Mouse (Mus musculus) forebrain, postnatal 0 days (tissue): Measurements from ENCODE around the gene Apopt1. TPM values are rescaled to one million over a fixed set of nuclear protein-coding genes. Genes with fewer than 3 reads are reported as not detected.

Experiments used
- ATAC-seq: fragments of 200-750 bp; cut with Nextera tagmentation; 2 replicates; pipeline ENCODE4 v1.8.0; 2017; ENCODE audit warnings: mild to moderate bottlenecking, moderate library complexity
- DNase-seq: peaks from one replicate; pipeline ENCODE4 v3.0.0-alpha.2; 2015
- H3K27ac ChIP-seq: fragments of 300-500 bp; sonication (generic); 2 replicates; pipeline ENCODE4 v1.5.1; 2014; ENCODE audit warnings: low read depth, mild to moderate bottlenecking, antibody characterized with exemption, low read length, moderate library complexity, mixed read lengths
- H3K27me3 ChIP-seq: fragments of 300-500 bp; sonication (generic); 2 replicates; pipeline ENCODE4 v1.6.1; 2014; ENCODE audit warnings: mild to moderate bottlenecking, low read length, mixed read lengths; ENCODE audit not compliant: insufficient read depth
- H3K36me3 ChIP-seq: fragments of 300-500 bp; sonication (generic); 2 replicates; pipeline ENCODE4 v1.6.1; 2014; ENCODE audit warnings: mild to moderate bottlenecking, moderate library complexity; ENCODE audit not compliant: insufficient read depth
- H3K4me1 ChIP-seq: fragments of 300-500 bp; sonication (generic); 2 replicates; pipeline ENCODE4 v1.6.1; 2014; ENCODE audit warnings: antibody characterized with exemption; ENCODE audit not compliant: insufficient read depth
- H3K4me2 ChIP-seq: fragments of 300-500 bp; sonication (generic); 2 replicates; pipeline ENCODE4 v1.6.1; 2014; ENCODE audit warnings: low read depth, mild to moderate bottlenecking, moderate library complexity
- H3K4me3 ChIP-seq: fragments of 300-500 bp; sonication (generic); 2 replicates; pipeline ENCODE4 v1.5.1; 2014; ENCODE audit warnings: low read depth, low read length, mixed read lengths
- H3K9ac ChIP-seq: fragments of 300-500 bp; sonication (generic); 2 replicates; pipeline ENCODE4 v1.6.1; 2014; ENCODE audit warnings: mild to moderate bottlenecking
- H3K9me3 ChIP-seq: fragments of 300-500 bp; sonication (generic); 2 replicates; pipeline ENCODE4 v1.6.1; 2016; ENCODE audit warnings: low read length
- CTCF ChIP-seq: sonication (generic); IDR thresholded peaks from 2 replicates; pipeline ENCODE4 v1.5.1; 2016; ENCODE audit warnings: antibody characterized with exemption, control low read depth, low read depth
- WGBS: fragments of 180-500 bp; shearing (Covaris S2); extraction: QIAGEN DNeasy Blood & Tissue Kit; methylation state at CpG from one replicate; pipeline ENCODE4 v1.1.7; 2014; 5-methylcytosine and 5-hydroxymethylcytosine counted together
- polyA plus RNA-seq: library from polyadenylated mRNA; unstranded; fragments of >200 nt; fragmentation: Nextera tagmentation; extraction: Ambion mirVana; gene quantifications from 2 replicates; pipeline ENCODE4 v1.2.1, GENCODE M21; 2015
- total RNA-seq: library from RNA; depleted of rRNA; stranded (reverse); fragments of >200 nt; gene quantifications from 2 replicates; pipeline ENCODE4 v1.2.3, GENCODE M21; 2014

Gene Apopt1
- total and polyA plus RNA-seq, 2 experiments from 2014 or later = 27.8 to 59.8 TPM

DNA sequence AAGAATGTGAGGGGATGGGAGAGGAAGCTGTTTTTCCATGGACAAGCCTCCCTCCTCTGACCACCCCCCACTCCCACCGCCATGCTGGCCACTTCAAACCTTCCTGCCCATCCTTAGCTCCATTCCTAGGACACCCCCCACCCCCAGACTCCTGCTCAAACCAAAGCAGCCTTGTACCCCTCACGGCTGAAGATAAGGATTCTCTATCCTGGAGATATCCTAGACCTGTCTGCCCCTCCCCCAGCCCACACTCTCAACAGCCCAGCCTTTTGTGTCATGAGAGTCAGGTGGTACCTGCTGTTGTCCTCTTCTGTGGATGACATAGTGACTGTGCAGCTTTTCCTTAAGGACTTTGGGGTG is 25.0 kb upstream of the Apopt1 start:
- Histone ChIP-seq H3K9ac (peak overlapping the region; percentile 14; the same call in 1 of the 2 replicates), H3K27ac (peak overlapping the region; percentile 79), H3K36me3 (no peaks in the 10 kb centered on the region), H3K9me3 (no peaks in the 10 kb centered on the region), H3K4me3 (no peak overlapping the region), H3K27me3 (no peaks in the 10 kb centered on the region), H3K4me2 (no peak overlapping the region), H3K4me1 (0 out of 2 replicates have a peak, but pooled peaks cover 7% of the 10 kb centered on the region)
- TF ChIP-seq CTCF = no peak
- DNase-seq = no peak
- no peak for ATAC-seq
- WGBS = 25% methylated on average over 2 of the region's 2 CpGs

DNA sequence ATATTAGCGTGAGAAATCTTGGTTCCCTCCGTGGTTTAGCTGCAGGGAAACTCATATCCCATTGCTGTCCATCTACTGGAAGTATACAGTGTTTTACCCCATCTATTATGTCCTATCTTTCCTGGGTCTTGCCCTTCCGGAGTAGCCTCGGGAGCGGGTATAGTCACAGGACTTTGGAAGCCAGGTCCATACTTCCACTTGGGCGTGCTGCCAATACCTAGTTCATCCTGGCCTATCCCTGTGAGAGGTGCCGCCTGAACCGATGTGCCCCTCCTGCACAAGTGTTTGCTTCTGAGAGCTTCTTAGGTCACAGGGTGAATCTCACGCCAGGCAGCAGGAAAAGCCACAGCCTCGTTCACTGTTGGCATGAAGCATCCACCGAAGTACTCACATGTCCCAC is 23.6 kb upstream of the Apopt1 start:
- 76% methylated on average over 11 of the region's 11 CpGs for WGBS
- H3K9ac ChIP-seq = no peak overlapping the region
- no peak for TF ChIP-seq CTCF
- no peak overlapping the region for H3K4me2 ChIP-seq
- DNase-seq (no peak), ATAC-seq (no peak)
- no peaks in the 10 kb centered on the region for H3K27me3 ChIP-seq
- H3K4me3 ChIP-seq = no peak overlapping the region
- no peaks in the 10 kb centered on the region for H3K9me3 ChIP-seq
- H3K4me1 ChIP-seq = peaks cover 19% of the 10 kb centered on the region
- no peak overlapping the region for H3K27ac ChIP-seq
- H3K36me3 ChIP-seq = no peaks in the 10 kb centered on the region

DNA sequence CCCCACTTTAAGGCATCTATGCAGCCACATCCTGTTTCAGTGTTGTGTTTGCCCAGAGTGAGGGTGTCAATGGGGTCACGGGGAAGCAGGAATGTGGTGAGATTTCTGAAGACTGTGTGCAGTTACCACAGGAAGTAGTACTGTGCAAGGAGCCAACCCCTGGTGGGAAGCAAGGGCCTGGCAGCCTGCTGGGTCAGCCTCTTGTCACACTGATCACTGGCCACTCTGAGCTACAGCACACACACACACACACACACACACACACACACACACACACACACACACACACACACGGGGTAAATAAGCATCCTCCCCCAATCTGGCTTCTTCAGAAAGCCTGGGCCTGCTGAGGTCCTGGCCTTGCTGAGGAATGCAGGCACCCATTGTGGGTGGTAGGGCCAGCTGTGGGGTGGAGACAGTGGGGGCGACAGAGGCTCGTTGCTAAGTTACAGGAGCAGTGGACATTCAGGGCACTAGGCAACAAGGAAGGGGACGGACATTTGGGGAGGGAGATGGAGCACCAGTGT is 21.7 kb upstream of the Apopt1 start:
- no peak overlapping the region for H3K4me3 ChIP-seq
- no peaks in the 10 kb centered on the region for H3K27me3 ChIP-seq
- no peaks in the 10 kb centered on the region for H3K36me3 ChIP-seq
- no peak overlapping the region for H3K4me2 ChIP-seq
- H3K9me3 ChIP-seq = no peaks in the 10 kb centered on the region
- peaks cover 29% of the 10 kb centered on the region for H3K4me1 ChIP-seq
- ATAC-seq (peak; percentile 28), DNase-seq (peak; percentile 58)
- no peak overlapping the region for H3K9ac ChIP-seq
- 16% methylated on average over 5 of the region's 5 CpGs for WGBS
- H3K27ac ChIP-seq = peak overlapping the region; percentile 62
- peak; percentile 23; the same call in 1 of the 2 replicates for TF ChIP-seq CTCF

DNA sequence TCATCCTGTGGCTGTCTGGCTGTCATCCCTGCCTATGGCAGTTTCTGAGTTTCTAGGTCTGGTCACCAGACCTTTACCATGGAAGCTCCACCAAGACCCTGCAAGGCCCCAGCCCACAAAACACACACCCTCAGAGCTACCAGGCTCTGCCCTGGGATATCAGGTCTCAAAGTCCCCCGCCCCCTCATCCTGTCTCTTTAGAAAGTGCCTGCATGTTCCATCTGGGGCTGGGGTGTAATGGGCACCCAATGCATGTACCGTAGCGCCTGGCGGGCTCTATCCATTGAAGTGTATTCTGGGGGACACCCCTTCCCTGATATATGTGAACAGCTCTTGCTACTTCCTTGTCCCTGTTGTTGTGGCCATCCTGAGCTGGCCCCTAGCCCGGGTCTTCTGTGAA is 20.2 kb upstream of the Apopt1 start:
- WGBS = 61% methylated on average over 5 of the region's 5 CpGs
- no peak for ATAC-seq
- no peaks in the 10 kb centered on the region for H3K27me3 ChIP-seq
- no peaks in the 10 kb centered on the region for H3K36me3 ChIP-seq
- no peak for TF ChIP-seq CTCF
- peaks cover 25% of the 10 kb centered on the region for H3K4me1 ChIP-seq
- no peak overlapping the region for H3K4me2 ChIP-seq
- no peaks in the 10 kb centered on the region for H3K9me3 ChIP-seq
- H3K4me3 ChIP-seq = no peak overlapping the region
- no peak overlapping the region for H3K9ac ChIP-seq
- peak overlapping the region; percentile 85 for H3K27ac ChIP-seq
- DNase-seq = no peak

DNA sequence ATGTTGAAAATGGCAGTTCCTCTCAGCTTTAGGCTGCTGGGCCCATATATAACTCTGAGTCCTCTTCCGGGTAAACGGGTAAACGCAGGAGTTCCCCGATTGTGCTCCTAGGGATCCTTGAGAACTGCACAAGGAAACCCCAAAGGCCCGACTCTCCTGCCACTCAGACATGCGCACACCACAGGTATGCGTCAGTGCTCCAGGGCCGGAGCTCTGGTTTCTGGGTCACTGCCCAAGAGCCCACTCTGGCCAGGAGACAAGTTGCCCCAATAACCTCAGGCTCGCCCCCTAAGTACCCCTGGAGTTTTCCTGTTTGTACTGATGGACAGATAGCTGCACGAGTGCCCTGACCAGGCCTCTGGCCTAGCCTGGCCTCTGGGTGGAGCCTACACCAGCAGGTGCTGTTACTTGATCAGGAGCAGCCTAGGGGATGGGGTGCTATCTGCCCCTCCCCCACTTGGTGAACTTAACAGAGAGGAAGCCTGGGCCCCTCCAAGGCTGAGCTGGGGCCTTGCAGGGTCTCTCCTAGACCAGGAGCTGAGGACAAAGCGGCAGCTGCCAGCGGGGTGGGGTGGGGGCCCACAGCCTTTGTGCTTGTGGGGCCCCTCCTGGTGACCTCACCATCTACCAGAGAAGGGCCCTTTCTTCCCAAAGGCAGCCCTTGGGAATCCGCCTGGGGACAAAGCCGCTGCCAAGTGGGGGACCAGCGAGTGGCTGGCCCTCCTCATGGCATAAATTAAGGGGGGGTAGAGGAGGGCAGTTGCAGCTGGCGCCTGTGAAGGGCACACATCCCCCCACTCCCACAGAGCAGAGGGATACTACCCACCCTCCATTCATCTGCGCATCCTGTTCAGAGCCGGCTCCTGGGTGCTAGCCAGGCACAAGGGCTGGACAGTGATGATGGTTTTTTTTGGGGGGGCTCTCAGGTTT is 19.5 kb upstream of the Apopt1 start:
- Histone ChIP-seq H3K36me3 (no peaks in the 10 kb centered on the region), H3K4me2 (peak overlapping the region; percentile 21), H3K4me3 (no peak overlapping the region), H3K27me3 (no peaks in the 10 kb centered on the region), H3K9ac (peak overlapping the region; percentile 33; the same call in 1 of the 2 replicates), H3K4me1 (peaks cover 25% of the 10 kb centered on the region), H3K9me3 (no peaks in the 10 kb centered on the region), H3K27ac (peak overlapping the region; percentile 85)
- DNase-seq (peak; percentile 81), ATAC-seq (peak; percentile 81)
- TF ChIP-seq CTCF = no peak
- WGBS = 10% methylated on average over 18 of the region's 18 CpGs

DNA sequence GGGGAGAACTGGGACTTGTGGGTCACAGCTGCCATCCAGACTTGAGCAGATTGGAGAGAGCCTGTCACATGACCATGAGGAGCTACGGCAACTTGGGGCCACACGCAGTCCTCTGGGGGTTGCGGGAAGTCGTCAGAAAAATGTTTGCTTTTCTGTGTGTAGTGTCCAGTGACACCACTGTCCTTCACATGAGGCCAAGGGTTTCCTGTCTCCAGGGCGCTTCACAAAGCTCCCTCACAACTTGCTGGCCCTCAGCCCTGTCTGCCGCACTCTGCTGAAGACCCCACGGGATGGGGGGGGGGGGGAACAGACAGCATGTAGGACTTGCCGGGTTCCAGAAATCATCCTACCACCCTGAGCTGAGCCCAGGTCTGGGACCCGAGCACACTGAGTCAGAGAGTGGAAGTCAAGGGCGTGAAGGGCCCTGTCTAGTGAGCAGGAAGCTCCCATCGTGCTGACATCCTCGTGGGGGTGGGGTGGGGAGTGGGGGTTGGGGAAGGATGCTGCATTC is 18.7 kb upstream of the Apopt1 start:
- H3K4me3 ChIP-seq = no peak overlapping the region
- no peaks in the 10 kb centered on the region for H3K27me3 ChIP-seq
- 3% methylated on average over 12 of the region's 12 CpGs for WGBS
- peak overlapping the region; percentile 85 for H3K27ac ChIP-seq
- peaks cover 25% of the 10 kb centered on the region for H3K4me1 ChIP-seq
- 0 out of 2 replicates have a peak overlapping the region, but pooled peaks have one; percentile 33 for H3K9ac ChIP-seq
- TF ChIP-seq CTCF = no peak
- no peak for DNase-seq
- ATAC-seq = peak; percentile 35
- H3K9me3 ChIP-seq = no peaks in the 10 kb centered on the region
- H3K36me3 ChIP-seq = no peaks in the 10 kb centered on the region
- peak overlapping the region; percentile 21 for H3K4me2 ChIP-seq
